Mouse (Mus musculus): ENCODE measurements around the gene Dgcr2. TPM values are rescaled to one million over a fixed set of nuclear protein-coding genes. Genes with fewer than 3 reads are reported as not detected.

Gene Dgcr2
- polyA plus RNA-seq, 1 experiment: 42.8 TPM

GRCm38 (mm10) chr16:17853263-17853662, 45.1 kb downstream of the Dgcr2 start:
- TF ChIP-seq SRF (IDR thresholded peaks at IDR 0.05; ENCODE audit: control insufficient read depth, insufficient read length, low read depth): no peak
- TF ChIP-seq MYOG (IDR thresholded peaks at IDR 0.05; ENCODE audit: control insufficient read depth in 1 of 3, insufficient read depth in 1 of 3, insufficient read length in 2 of 3, low read depth in 2 of 3): no peak
- no peak for TF ChIP-seq POLR2AphosphoS2 (IDR thresholded peaks at IDR 0.05; ENCODE audit: insufficient read length, low read depth)
- no peaks in the 10 kb centered on the region for H3K79me2 ChIP-seq (ENCODE audit: control insufficient read depth, insufficient read depth)
- H3K4me3 ChIP-seq: no peak overlapping the region
- H3K4me2 ChIP-seq (ENCODE audit: low read depth): no peak overlapping the region
- H3ac ChIP-seq (ENCODE audit: control insufficient read depth, insufficient read length): no peak overlapping the region
- H3K36me3 ChIP-seq (ENCODE audit: control insufficient read depth, insufficient read depth): peaks cover 35% of the 10 kb centered on the region
- H3K27me3 ChIP-seq (ENCODE audit: control insufficient read depth, insufficient read depth, insufficient read length): no peaks in the 10 kb centered on the region

GRCm38 (mm10) chr16:17851860-17852259, 46.5 kb downstream of the Dgcr2 start:
- H3K27me3 ChIP-seq (ENCODE audit: control insufficient read depth, insufficient read depth, insufficient read length): no peaks in the 10 kb centered on the region
- H3K4me2 ChIP-seq (ENCODE audit: low read depth): no peak overlapping the region
- H3K4me3 ChIP-seq: no peak overlapping the region
- TF ChIP-seq CEBPB (IDR thresholded peaks at IDR 0.05; ENCODE audit: insufficient read depth, poor library complexity, severe bottlenecking) (no peak), MYOD1 (IDR thresholded peaks at IDR 0.05; ENCODE audit: control insufficient read depth in 1 of 3, insufficient read length in 2 of 3, low read depth in 2 of 3) (no peak), MYOG (IDR thresholded peaks at IDR 0.05; ENCODE audit: control insufficient read depth in 1 of 3, insufficient read depth in 1 of 3, insufficient read length in 2 of 3, low read depth in 2 of 3) (no peak)
- H3K36me3 ChIP-seq (ENCODE audit: control insufficient read depth, insufficient read depth): peaks cover 38% of the 10 kb centered on the region
- H3ac ChIP-seq (ENCODE audit: control insufficient read depth, insufficient read length): no peak overlapping the region
- H3K79me2 ChIP-seq (ENCODE audit: control insufficient read depth, insufficient read depth): no peaks in the 10 kb centered on the region

- peaks cover 41% of the 10 kb centered on the region for H3K36me3 ChIP-seq (ENCODE audit: control insufficient read depth, insufficient read depth)
- no peak overlapping the region for H3K4me2 ChIP-seq (ENCODE audit: low read depth)
- no peak overlapping the region for H3ac ChIP-seq (ENCODE audit: control insufficient read depth, insufficient read length)
- H3K4me3 ChIP-seq: no peak overlapping the region
- no peaks in the 10 kb centered on the region for H3K27me3 ChIP-seq (ENCODE audit: control insufficient read depth, insufficient read depth, insufficient read length)
- no peak for TF ChIP-seq MAX (IDR thresholded peaks at IDR 0.05; ENCODE audit: low read depth)
- no peak for TF ChIP-seq USF1 (IDR thresholded peaks at IDR 0.05; ENCODE audit: low read depth)
- no peak for TF ChIP-seq POLR2A (IDR thresholded peaks at IDR 0.05; ENCODE audit: insufficient read length, low read depth)
- TF ChIP-seq POLR2AphosphoS2 (IDR thresholded peaks at IDR 0.05; ENCODE audit: insufficient read length, low read depth): no peak
- no peak for TF ChIP-seq CEBPB (IDR thresholded peaks at IDR 0.05; ENCODE audit: insufficient read depth, poor library complexity, severe bottlenecking)
- no peak for TF ChIP-seq TCF12 (IDR thresholded peaks at IDR 0.05; ENCODE audit: insufficient read depth, poor library complexity, severe bottlenecking)
- TF ChIP-seq MYOG (IDR thresholded peaks at IDR 0.05; ENCODE audit: control insufficient read depth in 1 of 3, insufficient read depth in 1 of 3, insufficient read length in 2 of 3, low read depth in 2 of 3): no peak
- TF ChIP-seq E2F4 (IDR thresholded peaks at IDR 0.05; ENCODE audit: insufficient read depth): no peak
- no peak for TF ChIP-seq SRF (IDR thresholded peaks at IDR 0.05; ENCODE audit: control insufficient read depth, insufficient read length, low read depth)
- TF ChIP-seq MYOD1 (IDR thresholded peaks at IDR 0.05; ENCODE audit: control insufficient read depth in 1 of 3, insufficient read length in 2 of 3, low read depth in 2 of 3): no peak
- TF ChIP-seq REST (IDR thresholded peaks at IDR 0.05; ENCODE audit: insufficient read depth, insufficient read length): no peak
- TF ChIP-seq TCF3 (IDR thresholded peaks at IDR 0.05; ENCODE audit: insufficient read length, low read depth): no peak
- no peaks in the 10 kb centered on the region for H3K79me2 ChIP-seq (ENCODE audit: control insufficient read depth, insufficient read depth)
Measured at GRCm38 (mm10) chr16:17851331-17851730, 47.0 kb downstream of the Dgcr2 start.

GRCm38 (mm10) chr16:17849486-17849885, 48.9 kb downstream of the Dgcr2 start:
- H3K4me2 ChIP-seq (ENCODE audit: low read depth): no peak overlapping the region
- H3K79me2 ChIP-seq (ENCODE audit: control insufficient read depth, insufficient read depth): no peaks in the 10 kb centered on the region
- no peak overlapping the region for H3ac ChIP-seq (ENCODE audit: control insufficient read depth, insufficient read length)
- no peak overlapping the region for H3K4me3 ChIP-seq
- H3K27me3 ChIP-seq (ENCODE audit: control insufficient read depth, insufficient read depth, insufficient read length): no peaks in the 10 kb centered on the region
- peaks cover 33% of the 10 kb centered on the region for H3K36me3 ChIP-seq (ENCODE audit: control insufficient read depth, insufficient read depth)
- TF ChIP-seq MYOD1 (IDR thresholded peaks at IDR 0.05; ENCODE audit: control insufficient read depth in 1 of 3, insufficient read length in 2 of 3, low read depth in 2 of 3): no peak
- TF ChIP-seq TCF3 (IDR thresholded peaks at IDR 0.05; ENCODE audit: insufficient read length, low read depth): no peak
- no peak for TF ChIP-seq POLR2A (IDR thresholded peaks at IDR 0.05; ENCODE audit: insufficient read length, low read depth)
- TF ChIP-seq USF1 (IDR thresholded peaks at IDR 0.05; ENCODE audit: low read depth): no peak
- TF ChIP-seq MYOG (IDR thresholded peaks at IDR 0.05; ENCODE audit: control insufficient read depth in 1 of 3, insufficient read depth in 1 of 3, insufficient read length in 2 of 3, low read depth in 2 of 3): no peak
- TF ChIP-seq MAX (IDR thresholded peaks at IDR 0.05; ENCODE audit: low read depth): no peak
- no peak for TF ChIP-seq CEBPB (IDR thresholded peaks at IDR 0.05; ENCODE audit: insufficient read depth, poor library complexity, severe bottlenecking)
- TF ChIP-seq REST (IDR thresholded peaks at IDR 0.05; ENCODE audit: insufficient read depth, insufficient read length): no peak
- TF ChIP-seq TCF12 (IDR thresholded peaks at IDR 0.05; ENCODE audit: insufficient read depth, poor library complexity, severe bottlenecking): no peak
- no peak for TF ChIP-seq SRF (IDR thresholded peaks at IDR 0.05; ENCODE audit: control insufficient read depth, insufficient read length, low read depth)
- no peak for TF ChIP-seq POLR2AphosphoS2 (IDR thresholded peaks at IDR 0.05; ENCODE audit: insufficient read length, low read depth)

DNA sequence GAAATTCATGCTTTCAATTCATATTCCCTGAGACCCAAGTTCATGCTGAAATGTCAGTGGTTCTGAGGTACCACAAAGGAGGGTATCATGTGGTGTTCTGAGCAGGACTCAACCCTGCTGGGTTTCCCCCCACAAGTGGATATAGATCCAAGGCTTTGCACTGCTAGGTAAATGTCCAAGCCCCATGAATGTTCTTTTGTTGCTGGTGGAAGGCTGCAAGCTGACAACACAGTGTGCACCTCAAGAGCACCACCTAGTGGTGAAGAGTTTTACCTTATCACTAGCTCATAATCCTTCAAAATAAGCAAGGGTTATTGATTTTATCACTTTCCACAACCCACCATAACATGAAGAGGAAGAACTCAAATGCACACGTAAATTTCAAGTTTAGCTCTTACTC, 49.4 kb downstream of the Dgcr2 start:
- Histone ChIP-seq H3K4me3 (no peak overlapping the region), H3K36me3 (ENCODE audit: control insufficient read depth, insufficient read depth) (peaks cover 33% of the 10 kb centered on the region), H3K4me2 (ENCODE audit: low read depth) (no peak overlapping the region), H3K27me3 (ENCODE audit: control insufficient read depth, insufficient read depth, insufficient read length) (no peaks in the 10 kb centered on the region), H3ac (ENCODE audit: control insufficient read depth, insufficient read length) (no peak overlapping the region), H3K79me2 (ENCODE audit: control insufficient read depth, insufficient read depth) (no peaks in the 10 kb centered on the region)
- TF ChIP-seq MAX (IDR thresholded peaks at IDR 0.05; ENCODE audit: low read depth): no peak
- TF ChIP-seq USF1 (IDR thresholded peaks at IDR 0.05; ENCODE audit: low read depth): no peak
- no peak for TF ChIP-seq SRF (IDR thresholded peaks at IDR 0.05; ENCODE audit: control insufficient read depth, insufficient read length, low read depth)
- TF ChIP-seq POLR2AphosphoS2 (IDR thresholded peaks at IDR 0.05; ENCODE audit: insufficient read length, low read depth): no peak
- TF ChIP-seq MYOG (IDR thresholded peaks at IDR 0.05; ENCODE audit: control insufficient read depth in 1 of 3, insufficient read depth in 1 of 3, insufficient read length in 2 of 3, low read depth in 2 of 3): no peak
- no peak for TF ChIP-seq TCF3 (IDR thresholded peaks at IDR 0.05; ENCODE audit: insufficient read length, low read depth)
- TF ChIP-seq REST (IDR thresholded peaks at IDR 0.05; ENCODE audit: insufficient read depth, insufficient read length): no peak
